Mouse (Mus musculus): ENCODE results near the gene Atxn7. TPM values are rescaled to one million over a fixed set of nuclear protein-coding genes. Genes with fewer than 3 reads are reported as not detected.

Gene Atxn7
- 3.5 and 3.6 TPM in 2 replicates for polyA plus RNA-seq (2014; fragmentation: Nextera tagmentation; extraction: Ambion mirVana)

DNA sequence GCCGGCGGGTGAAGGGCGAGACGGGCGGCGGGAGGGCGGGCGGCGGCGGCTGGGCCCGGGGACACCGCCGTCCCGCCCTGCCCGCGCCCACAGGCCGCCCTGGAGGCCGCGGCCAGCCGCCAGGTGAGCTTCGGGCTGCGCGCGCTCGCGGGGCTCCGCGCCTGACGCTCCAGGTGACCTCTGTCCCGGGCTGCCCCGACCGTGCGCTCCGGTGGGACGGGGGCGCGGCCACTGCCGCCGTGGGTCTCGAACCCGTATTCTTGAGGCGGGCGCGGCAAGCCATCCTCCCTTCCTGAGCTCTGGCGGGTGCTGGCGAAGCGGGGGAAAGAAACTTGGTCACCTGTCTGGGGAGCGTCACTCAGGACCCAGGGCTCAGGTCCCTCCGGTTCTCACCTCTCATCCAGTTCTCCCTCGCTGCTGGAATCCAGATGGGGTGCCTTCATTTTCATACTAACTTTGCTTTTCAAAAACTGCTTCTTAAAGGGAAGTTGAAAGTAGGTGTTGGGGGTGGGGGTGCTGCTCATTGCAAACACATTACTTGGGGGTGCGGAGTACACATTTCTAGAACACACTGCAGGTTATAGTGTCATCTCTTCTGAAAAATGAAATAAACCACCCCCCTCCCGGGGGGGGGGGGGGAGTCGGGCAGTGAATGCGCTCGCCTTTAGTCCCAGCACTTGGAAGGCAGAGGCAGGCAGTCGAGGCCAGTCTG lies at the start of gene Atxn7, which contains the start of gene Thoc7:
TSS of gene Atxn7 (plus strand) at position 40 of the 712 bp plus-strand sequence.
TSS of gene Thoc7 (minus strand) at position 452 of the 712 bp plus-strand sequence.
- Histone ChIP-seq H3K36me3 (ENCODE audit: control insufficient read depth, insufficient read depth, low read length) (no peaks in the 10 kb centered on the region), H3K4me1 (ENCODE audit: control insufficient read depth, insufficient read depth, low read length) (peaks cover 8% of the 10 kb centered on the region; the same call in 1 of the 2 replicates), H3K27ac (ENCODE audit: low read depth, low read length) (peak within 1 kb of the TSS; percentile 90), H3K4me3 (ENCODE audit: low read depth, low read length) (peak within 1 kb of the TSS; percentile 88), H3K27me3 (replicated peaks; ENCODE audit: control insufficient read depth, insufficient read depth, low read length) (no peaks in the 10 kb centered on the region), H3K4me2 (ENCODE audit: low read length) (peak within 1 kb of the TSS; percentile 64), H3K9ac (ENCODE audit: low read length) (peak within 1 kb of the TSS; percentile 98), H3K9me3 (replicated peaks; ENCODE audit: control insufficient read depth, low read length) (no peaks in the 10 kb centered on the region)
- WGBS, result 5% methylated on average over 29 of the region's 56 CpGs
- peak; percentile 30 for DNase-seq (ENCODE audit: low spot score)
- peak; percentile 74 for ATAC-seq

DNA sequence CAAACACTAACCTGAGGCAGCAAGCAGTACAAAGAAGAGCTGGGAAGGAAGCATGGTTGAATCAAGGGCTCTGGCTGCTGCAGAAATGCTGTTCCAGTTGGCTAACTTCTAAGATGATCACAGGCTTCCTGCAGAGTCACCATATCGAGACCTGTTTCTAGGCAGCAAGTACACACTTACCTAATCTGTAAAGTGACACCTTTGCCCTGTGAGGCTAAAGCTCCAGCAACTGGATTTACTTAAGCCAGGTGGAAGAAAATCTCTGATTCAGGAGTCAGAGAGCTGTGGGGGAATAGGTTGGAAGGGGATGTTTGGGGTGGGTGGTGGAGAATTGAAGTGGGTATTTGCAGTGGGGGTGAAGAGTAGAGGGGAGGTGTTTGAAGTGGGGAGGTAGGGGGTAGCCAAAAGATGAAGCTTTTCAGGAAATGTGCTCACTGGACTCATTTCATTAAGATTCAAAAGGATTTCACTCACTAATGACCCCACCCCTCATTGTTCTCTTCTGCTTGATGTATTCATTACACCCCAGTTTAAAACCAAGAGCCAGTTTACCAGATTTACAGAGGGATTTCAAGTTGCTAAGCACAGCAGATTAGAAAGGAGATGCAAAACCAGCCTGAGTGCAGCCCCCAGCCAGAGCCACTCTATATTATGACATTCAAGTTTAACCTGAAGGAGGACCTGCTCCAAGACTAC lies 46.7 kb upstream of the Atxn7 start, which contains the start of gene Gm281:
TSS of gene Gm281 (minus strand) at position 92 of the 696 bp plus-strand sequence.
- 16% methylated on average over 1 of the region's 1 CpGs for WGBS
- Histone ChIP-seq H3K36me3 (ENCODE audit: control insufficient read depth, insufficient read depth, low read length) (no peaks in the 10 kb centered on the region), H3K4me2 (ENCODE audit: low read length) (no peak within 1 kb of the TSS), H3K9me3 (replicated peaks; ENCODE audit: control insufficient read depth, low read length) (no peaks in the 10 kb centered on the region), H3K9ac (ENCODE audit: low read length) (no peak within 1 kb of the TSS), H3K27me3 (replicated peaks; ENCODE audit: control insufficient read depth, insufficient read depth, low read length) (no peaks in the 10 kb centered on the region), H3K27ac (ENCODE audit: low read depth, low read length) (no peak within 1 kb of the TSS), H3K4me1 (ENCODE audit: control insufficient read depth, insufficient read depth, low read length) (no peaks in the 10 kb centered on the region), H3K4me3 (ENCODE audit: low read depth, low read length) (no peak within 1 kb of the TSS)
- no peak for ATAC-seq
- DNase-seq (ENCODE audit: low spot score), result no peak

DNA sequence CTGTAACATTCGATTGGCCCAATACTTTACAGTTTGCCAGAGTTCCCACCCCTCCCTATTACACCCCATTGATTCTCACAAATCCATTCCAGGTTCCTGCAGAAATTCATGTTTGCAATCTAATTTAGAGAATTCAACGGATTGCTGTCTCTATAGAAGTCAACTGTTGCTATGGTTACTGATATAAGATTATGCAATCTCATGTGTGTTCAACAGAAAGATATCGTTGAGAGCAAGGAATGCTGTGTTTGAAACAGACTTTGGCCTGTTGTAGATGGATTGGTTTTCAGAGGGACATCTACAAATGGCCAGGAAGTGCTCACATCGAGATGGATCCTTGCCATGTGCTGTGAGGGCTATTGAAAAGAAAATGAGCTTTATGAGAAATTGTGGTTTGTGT lies 46.0 kb upstream of the Atxn7 start:
- Histone ChIP-seq H3K4me1 (ENCODE audit: control insufficient read depth, insufficient read depth, low read length) (no peaks in the 10 kb centered on the region), H3K9ac (ENCODE audit: low read length) (no peak overlapping the region), H3K27ac (ENCODE audit: low read depth, low read length) (no peak overlapping the region), H3K36me3 (ENCODE audit: control insufficient read depth, insufficient read depth, low read length) (no peaks in the 10 kb centered on the region), H3K4me2 (ENCODE audit: low read length) (no peak overlapping the region), H3K4me3 (ENCODE audit: low read depth, low read length) (no peak overlapping the region), H3K9me3 (replicated peaks; ENCODE audit: control insufficient read depth, low read length) (no peaks in the 10 kb centered on the region), H3K27me3 (replicated peaks; ENCODE audit: control insufficient read depth, insufficient read depth, low read length) (no peaks in the 10 kb centered on the region)
- ATAC-seq, result no peak
- no peak for DNase-seq (ENCODE audit: low spot score)
- 74% methylated on average over 4 of the region's 4 CpGs for WGBS

DNA sequence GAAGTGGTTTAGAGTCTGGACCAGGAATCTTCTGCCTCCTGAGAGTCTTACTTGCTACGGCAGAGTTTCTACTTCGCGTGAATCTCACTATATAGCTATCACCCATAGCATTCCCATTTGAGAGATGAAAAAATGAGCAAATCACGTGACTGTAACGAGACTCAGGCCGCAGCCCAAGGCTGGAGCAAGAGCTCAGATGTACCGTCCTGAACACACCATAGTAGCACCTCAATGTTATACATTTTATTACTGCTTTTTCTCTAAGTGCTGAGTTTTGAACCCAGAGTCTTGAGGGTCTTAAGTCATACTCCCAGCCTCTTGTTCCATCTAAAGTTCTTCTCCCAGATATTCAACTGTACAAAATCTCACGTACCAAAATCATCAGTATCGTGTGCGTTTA lies 44.0 kb upstream of the Atxn7 start:
- Histone ChIP-seq H3K9me3 (replicated peaks; ENCODE audit: control insufficient read depth, low read length) (no peaks in the 10 kb centered on the region), H3K9ac (ENCODE audit: low read length) (no peak overlapping the region), H3K27me3 (replicated peaks; ENCODE audit: control insufficient read depth, insufficient read depth, low read length) (no peaks in the 10 kb centered on the region), H3K4me3 (ENCODE audit: low read depth, low read length) (no peak overlapping the region), H3K4me2 (ENCODE audit: low read length) (no peak overlapping the region), H3K27ac (ENCODE audit: low read depth, low read length) (no peak overlapping the region), H3K4me1 (ENCODE audit: control insufficient read depth, insufficient read depth, low read length) (no peaks in the 10 kb centered on the region), H3K36me3 (ENCODE audit: control insufficient read depth, insufficient read depth, low read length) (no peaks in the 10 kb centered on the region)
- no peak for DNase-seq (ENCODE audit: low spot score)
- 0 out of 2 replicates have a peak, but pooled peaks have one; percentile 44 for ATAC-seq
- WGBS, result 87% methylated on average over 10 of the region's 10 CpGs

DNA sequence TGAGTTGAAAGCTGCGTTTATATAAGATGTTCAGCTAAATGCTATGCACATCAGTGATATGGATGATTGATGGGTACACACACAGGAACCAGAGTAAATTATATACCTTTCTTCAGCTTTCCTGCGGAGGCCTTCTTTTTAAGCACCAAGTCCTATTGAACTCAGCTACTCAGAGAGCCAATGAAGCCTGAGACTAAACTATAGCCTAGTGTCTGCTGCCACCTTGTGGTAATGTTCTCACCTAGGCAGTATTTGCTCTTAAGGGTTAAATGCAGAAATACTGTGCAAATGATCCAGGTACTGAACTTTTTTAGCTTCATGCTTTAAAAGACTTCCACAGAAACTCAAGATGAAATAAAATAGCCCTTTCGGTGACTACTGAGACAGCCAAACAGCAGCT lies 43.6 kb upstream of the Atxn7 start:
- DNase-seq (ENCODE audit: low spot score), result peak; percentile 94
- Histone ChIP-seq H3K4me3 (ENCODE audit: low read depth, low read length) (no peak overlapping the region), H3K36me3 (ENCODE audit: control insufficient read depth, insufficient read depth, low read length) (no peaks in the 10 kb centered on the region), H3K27ac (ENCODE audit: low read depth, low read length) (no peak overlapping the region), H3K4me1 (ENCODE audit: control insufficient read depth, insufficient read depth, low read length) (no peaks in the 10 kb centered on the region), H3K4me2 (ENCODE audit: low read length) (no peak overlapping the region), H3K9me3 (replicated peaks; ENCODE audit: control insufficient read depth, low read length) (no peaks in the 10 kb centered on the region), H3K9ac (ENCODE audit: low read length) (no peak overlapping the region), H3K27me3 (replicated peaks; ENCODE audit: control insufficient read depth, insufficient read depth, low read length) (no peaks in the 10 kb centered on the region)
- ATAC-seq, result peak; percentile 87
- 31% methylated on average over 3 of the region's 3 CpGs for WGBS

DNA sequence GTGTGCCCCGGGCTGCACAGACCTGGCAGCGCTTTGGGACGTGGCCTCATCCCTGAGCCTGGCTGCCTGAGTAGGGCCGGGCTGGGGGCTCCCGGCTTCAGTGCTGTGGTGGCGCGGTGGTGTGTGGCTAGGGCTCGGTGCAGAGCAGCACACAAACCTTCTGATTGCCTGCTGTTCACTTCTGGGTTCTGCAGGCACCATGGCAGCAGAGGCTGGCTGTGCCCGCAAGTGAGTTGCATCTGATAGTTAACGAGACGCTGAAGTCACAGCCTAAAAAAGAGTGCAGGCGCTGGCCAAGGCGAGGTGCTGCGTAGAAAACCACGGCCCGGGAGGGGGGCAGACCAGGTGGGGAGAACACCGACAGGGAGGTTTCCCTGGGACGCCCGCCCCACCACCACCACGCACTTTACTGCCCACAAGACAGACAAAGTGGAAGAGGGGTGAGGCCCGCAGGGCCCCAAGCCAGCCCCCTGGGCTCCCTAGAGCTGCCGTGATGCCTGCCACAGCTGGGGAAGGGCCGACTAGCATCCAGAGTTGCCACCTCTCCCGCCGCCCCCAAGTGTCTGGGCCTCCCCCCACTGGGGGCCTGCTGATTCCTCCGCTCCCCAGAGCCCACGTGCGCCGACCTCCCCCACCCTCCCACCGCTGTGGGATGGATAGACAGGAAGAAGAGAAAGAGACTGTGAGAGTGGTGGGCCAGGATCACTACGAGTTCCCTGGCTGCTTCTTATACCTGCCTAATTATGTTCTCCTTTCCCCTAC lies 27.8 kb upstream of the Atxn7 start:
- H3K36me3 ChIP-seq (ENCODE audit: control insufficient read depth, insufficient read depth, low read length), result no peaks in the 10 kb centered on the region
- DNase-seq (ENCODE audit: low spot score) (peak; percentile 30), ATAC-seq (peak; percentile 68)
- no peak overlapping the region for H3K27ac ChIP-seq (ENCODE audit: low read depth, low read length)
- H3K27me3 ChIP-seq (replicated peaks; ENCODE audit: control insufficient read depth, insufficient read depth, low read length), result no peaks in the 10 kb centered on the region
- WGBS, result 30% methylated on average over 26 of the region's 31 CpGs
- H3K4me2 ChIP-seq (ENCODE audit: low read length), result peak overlapping the region; percentile 50
- no peaks in the 10 kb centered on the region for H3K9me3 ChIP-seq (replicated peaks; ENCODE audit: control insufficient read depth, low read length)
- H3K4me1 ChIP-seq (ENCODE audit: control insufficient read depth, insufficient read depth, low read length), result peaks cover 3% of the 10 kb centered on the region; the same call in 1 of the 2 replicates
- peak overlapping the region; percentile 37; the same call in 1 of the 2 replicates for H3K9ac ChIP-seq (ENCODE audit: low read length)
- peak overlapping the region; percentile 22 for H3K4me3 ChIP-seq (ENCODE audit: low read depth, low read length)

DNA sequence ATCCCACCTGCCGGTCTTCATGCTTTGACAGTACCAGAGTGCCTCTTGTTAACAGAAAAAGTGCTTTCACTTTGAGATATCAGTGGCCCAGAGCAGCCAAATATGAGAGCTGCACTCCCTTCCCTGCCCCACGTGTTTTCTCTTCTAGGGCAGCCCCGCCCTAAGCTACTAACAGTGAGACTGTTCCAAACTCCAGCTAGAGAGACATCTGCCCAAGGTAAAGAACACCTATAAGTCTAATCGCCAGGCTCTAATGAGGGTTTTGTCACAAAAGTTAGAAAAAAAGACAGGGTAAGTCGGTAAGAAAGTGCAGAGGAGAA lies 27.2 kb upstream of the Atxn7 start:
- Histone ChIP-seq H3K27me3 (replicated peaks; ENCODE audit: control insufficient read depth, insufficient read depth, low read length) (no peaks in the 10 kb centered on the region), H3K27ac (ENCODE audit: low read depth, low read length) (no peak overlapping the region), H3K4me2 (ENCODE audit: low read length) (peak overlapping the region; percentile 50), H3K9ac (ENCODE audit: low read length) (no peak overlapping the region), H3K9me3 (replicated peaks; ENCODE audit: control insufficient read depth, low read length) (no peaks in the 10 kb centered on the region), H3K4me3 (ENCODE audit: low read depth, low read length) (no peak overlapping the region), H3K4me1 (ENCODE audit: control insufficient read depth, insufficient read depth, low read length) (peaks cover 3% of the 10 kb centered on the region; the same call in 1 of the 2 replicates), H3K36me3 (ENCODE audit: control insufficient read depth, insufficient read depth, low read length) (no peaks in the 10 kb centered on the region)
- no peak for DNase-seq (ENCODE audit: low spot score)
- ATAC-seq, result no peak
- WGBS, result 54% methylated on average over 5 of the region's 5 CpGs

DNA sequence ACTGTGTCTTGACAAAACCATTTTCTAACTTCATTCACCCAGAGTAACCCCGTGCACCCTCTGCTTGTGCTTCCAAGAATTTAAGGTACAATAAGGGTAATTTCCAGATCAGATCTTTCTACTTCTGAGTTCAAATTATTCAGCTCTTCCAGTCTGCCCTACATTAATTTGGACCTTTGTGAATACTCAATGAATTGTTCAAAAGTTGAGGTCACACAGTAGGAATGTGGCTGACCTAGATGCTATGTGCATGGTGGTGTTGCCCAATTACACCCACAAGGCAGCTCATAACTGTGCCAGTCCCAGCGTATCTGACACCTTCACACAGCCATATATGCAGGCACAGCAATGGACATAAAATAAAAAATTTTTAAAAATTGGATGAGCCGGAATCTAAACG lies 16.6 kb upstream of the Atxn7 start:
- ATAC-seq (no peak), DNase-seq (ENCODE audit: low spot score) (no peak)
- Histone ChIP-seq H3K27ac (ENCODE audit: low read depth, low read length) (no peak overlapping the region), H3K9ac (ENCODE audit: low read length) (no peak overlapping the region), H3K4me1 (ENCODE audit: control insufficient read depth, insufficient read depth, low read length) (no peaks in the 10 kb centered on the region), H3K27me3 (replicated peaks; ENCODE audit: control insufficient read depth, insufficient read depth, low read length) (no peaks in the 10 kb centered on the region), H3K36me3 (ENCODE audit: control insufficient read depth, insufficient read depth, low read length) (peaks cover 34% of the 10 kb centered on the region), H3K4me2 (ENCODE audit: low read length) (no peak overlapping the region), H3K4me3 (ENCODE audit: low read depth, low read length) (no peak overlapping the region), H3K9me3 (replicated peaks; ENCODE audit: control insufficient read depth, low read length) (no peaks in the 10 kb centered on the region)
- 90% methylated on average over 4 of the region's 4 CpGs for WGBS

Data from forebrain, embryonic 14.5 days (tissue).